ENCODE assay signal across 26 mouse cellular contexts in the genomic region with DNA sequence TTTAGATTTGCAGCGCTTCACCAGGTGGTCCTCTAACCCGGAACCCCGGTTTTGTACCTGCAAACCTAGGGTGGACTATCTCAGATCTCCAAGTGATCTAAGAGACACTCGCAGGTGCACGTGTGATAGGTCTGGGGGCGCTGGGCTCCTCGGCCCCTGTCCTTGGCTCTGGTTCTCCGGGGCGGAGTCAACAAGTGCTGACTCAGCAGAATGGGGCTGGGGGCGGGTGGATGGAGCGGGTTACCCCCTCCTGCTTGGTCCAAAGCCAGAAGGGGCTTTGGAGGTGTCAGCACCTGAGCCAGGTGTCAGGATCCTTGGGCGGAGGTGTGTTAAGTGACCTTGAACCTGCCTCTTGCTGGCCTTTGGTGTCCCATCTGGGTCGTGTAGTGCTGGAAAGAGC. TPM values are rescaled to one million over a fixed set of nuclear protein-coding genes. Genes with fewer than 3 reads are reported as not detected.
A peak's percentile ranks its signal among the peaks of the same experiment; 100 is the strongest.
DNase-seq lines count a peak whose midpoint lies in the region; ATAC-seq and TF ChIP-seq lines count a peak whose summit lies in the region.
"Had no signal": no experiment of that assay in that cellular context is flagged by ENCODE, and none has a peak within 500 bp of the region (broad histone marks: within the 10 kb centered on the region; RNA-seq: fewer than 3 reads in every experiment).

No protein-coding gene starts in this region.

- H3K36me3 ChIP-seq in spleen, adult 2 months (ENCODE audit: control insufficient read depth, insufficient read depth, low read length): no peaks in the 10 kb centered on the region
- H3K36me3 ChIP-seq in neural tube, embryonic 15.5 days: no peaks in the 10 kb centered on the region
- H3K36me3 ChIP-seq: forebrain, embryonic 12.5 days; hindbrain, embryonic 13.5 days; limb, embryonic 15.5 days had no signal

- no peak for TF ChIP-seq POLR2A in cerebellum, adult 2 months (IDR thresholded peaks at IDR 0.05; ENCODE audit: borderline replicate concordance, insufficient read depth, low read length)
- no peak for TF ChIP-seq POLR2A in spleen, adult 2 months (IDR thresholded peaks at IDR 0.05; ENCODE audit: low read depth, low read length)
- TF ChIP-seq POLR2A in cortical plate, adult 2 months (IDR thresholded peaks at IDR 0.05; ENCODE audit: extremely low read depth, insufficient read depth, low read length): no peak

- no peaks in the 10 kb centered on the region for H3K9me3 ChIP-seq in neural tube, embryonic 15.5 days (replicated peaks)
- H3K9me3 ChIP-seq: forebrain, embryonic 12.5 days; hindbrain, embryonic 13.5 days; limb, embryonic 15.5 days had no signal

- H3K4me2 ChIP-seq in neural tube, embryonic 15.5 days: no peak overlapping the region

- peak overlapping the region; percentile 40 for H3K4me3 ChIP-seq in cerebellum, adult 2 months (replicated peaks; ENCODE audit: insufficient read depth, low read depth, low read length)
- H3K4me3 ChIP-seq in layer of hippocampus, adult 2 months: peak overlapping the region; percentile 71
- peak overlapping the region; percentile 62; the same call in 1 of the 2 replicates for H3K4me3 ChIP-seq in spleen, adult 2 months (ENCODE audit: extremely low read depth, insufficient read depth, insufficient read length)
- peak overlapping the region; percentile 73 for H3K4me3 ChIP-seq in cortical plate, adult 2 months (ENCODE audit: insufficient read depth, low read length)
- H3K4me3 ChIP-seq in neural tube, embryonic 15.5 days (replicated peaks): no peak overlapping the region

- no peak overlapping the region for H3K9ac ChIP-seq in neural tube, embryonic 15.5 days (replicated peaks)
- H3K9ac ChIP-seq: forebrain, embryonic 12.5 days; hindbrain, embryonic 13.5 days; limb, embryonic 15.5 days had no signal

- 34% methylated on average over 13 of the region's 13 CpGs for WGBS in cerebellum, adult 2 months
- WGBS in spleen, adult 2 months: 32% methylated on average over 13 of the region's 13 CpGs
- 24% methylated on average over 13 of the region's 13 CpGs for WGBS in neural tube, embryonic 15.5 days

- H3K27me3 ChIP-seq in cerebellum, adult 2 months (ENCODE audit: control insufficient read depth, insufficient read depth, low read length): no peaks in the 10 kb centered on the region
- H3K27me3 ChIP-seq in spleen, adult 2 months (ENCODE audit: control insufficient read depth, insufficient read depth, low read length): no peaks in the 10 kb centered on the region
- peaks cover 57% of the 10 kb centered on the region for H3K27me3 ChIP-seq in neural tube, embryonic 15.5 days (replicated peaks)

- DNase-seq in cerebellum, adult 2 months: no peak
- DNase-seq in cerebellum, adult 9-10 months: no peak
- no peak for DNase-seq in layer of hippocampus, adult 2 months (ENCODE audit: low spot score in 2 of 2)
- DNase-seq in layer of hippocampus, adult 18-20 months (ENCODE audit: low spot score in 2 of 2): no peak
- no peak for DNase-seq in spleen, adult 2 months (ENCODE audit: low read depth in 1 of 2, low spot score in 2 of 2)
- no peak for DNase-seq in spleen, postnatal 14 days (ENCODE audit: low spot score in 2 of 2)
- DNase-seq: cerebellum, adult 8-10 months; gastrocnemius, postnatal 14 days; heart, adult 2 months; heart, postnatal 10 days; layer of hippocampus, postnatal 36 days; lung, postnatal 14 days had no signal

- TF ChIP-seq CTCF in cerebellum, adult 2 months (IDR thresholded peaks at IDR 0.05; ENCODE audit: borderline replicate concordance, insufficient read depth, low read depth, low read length): no peak
- no peak for TF ChIP-seq CTCF in layer of hippocampus, adult 2 months (conservative IDR thresholded peaks at IDR 0.05)
- no peak for TF ChIP-seq CTCF in spleen, adult 2 months (IDR thresholded peaks at IDR 0.05; ENCODE audit: extremely low read depth, insufficient read depth, insufficient read length, insufficient replicate concordance)
- no peak for TF ChIP-seq CTCF in cortical plate, adult 2 months (IDR thresholded peaks at IDR 0.05; ENCODE audit: extremely low read depth, insufficient read depth, low read length)

- no peak for ATAC-seq in neural tube, embryonic 15.5 days (ENCODE audit: low FRiP score)

- H3K4me1 ChIP-seq in cerebellum, adult 2 months (ENCODE audit: control insufficient read depth, insufficient read depth, low read length): peaks cover 16% of the 10 kb centered on the region
- peaks cover 27% of the 10 kb centered on the region; the same call in 1 of the 2 replicates for H3K4me1 ChIP-seq in spleen, adult 2 months (ENCODE audit: control insufficient read depth, insufficient read depth, insufficient read length)
- H3K4me1 ChIP-seq in cortical plate, adult 2 months (ENCODE audit: control insufficient read depth, insufficient read depth, low read length): peaks cover 13% of the 10 kb centered on the region
- peaks cover 16% of the 10 kb centered on the region for H3K4me1 ChIP-seq in neural tube, embryonic 15.5 days

- H3K27ac ChIP-seq in cerebellum, adult 2 months (ENCODE audit: insufficient read depth, low read length): no peak overlapping the region
- H3K27ac ChIP-seq in layer of hippocampus, adult 2 months: peak overlapping the region; percentile 86
- H3K27ac ChIP-seq in spleen, adult 2 months (ENCODE audit: insufficient read depth, low read length): no peak overlapping the region
- H3K27ac ChIP-seq in cortical plate, adult 2 months (ENCODE audit: insufficient read depth, low read length): peak overlapping the region; percentile 79
- H3K27ac ChIP-seq in neural tube, embryonic 15.5 days (replicated peaks): no peak overlapping the region
- H3K27ac ChIP-seq: forebrain, embryonic 12.5 days; heart, adult 2 months; hindbrain, embryonic 13.5 days; kidney, postnatal 0 days; limb, embryonic 15.5 days; stomach, postnatal 0 days had no signal

RNA-seq across cellular contexts. Expression of a gene that starts 1.3 kb away (rescaled TPM):
- 24.7 and 30.5 TPM in 2 replicates for polyA plus RNA-seq in cerebellum, adult 2 months (2012; rRNA removed)
- 10 to 100 TPM; 91.9 to 96.6 TPM for total RNA-seq in layer of hippocampus, adult 2 months (2021)
- total RNA-seq in layer of hippocampus, adult 18-20 months (2021): 10 to 100 TPM; 92.7 to 97.3 TPM
- 14.9 and 18.9 TPM in 2 replicates for polyA plus RNA-seq in spleen, adult 2 months (2012; rRNA removed)
- polyA plus RNA-seq in cortical plate, adult 2 months (2012; rRNA removed): 88.7 and 99.4 TPM in 2 replicates
- 0.24 and 0.93 TPM in 2 replicates for polyA plus RNA-seq in neural tube, embryonic 15.5 days (2015; fragmentation: Nextera tagmentation; extraction: Ambion mirVana)
- total RNA-seq: gastrocnemius, postnatal 14 days; heart, adult 2 months had no signal

RNA-seq across cellular contexts. Expression of a gene that starts 15.9 kb away (rescaled TPM):
- 0.24 and 0.31 TPM in 2 replicates for polyA plus RNA-seq in cerebellum, adult 2 months (2012; rRNA removed)
- under 1 TPM in 1 of 2 experiments, not detected in 1; 0.39 TPM for total RNA-seq in layer of hippocampus, adult 2 months (2021)
- total RNA-seq in layer of hippocampus, adult 18-20 months (2021): under 1 TPM; 0.61 to 0.82 TPM
- polyA plus RNA-seq in spleen, adult 2 months (2012; rRNA removed): not detected in 2 replicates
- polyA plus RNA-seq in cortical plate, adult 2 months (2012; rRNA removed): 0.10 and 0.19 TPM in 2 replicates
- polyA plus RNA-seq in neural tube, embryonic 15.5 days (2015; fragmentation: Nextera tagmentation; extraction: Ambion mirVana): 0.33 and 0.80 TPM in 2 replicates
- total RNA-seq: common myeloid progenitor, adult 5-6 weeks; gastrocnemius, postnatal 14 days; heart, adult 2 months; heart, postnatal 10 days; left cerebral cortex, postnatal 36 days; neutrophil, adult 5-6 weeks had no signal
- polyA plus RNA-seq: adrenal gland, adult 2 months; embryonic facial prominence, embryonic 11.5 days; kidney, postnatal 0 days; limb, embryonic 15.5 days; liver, embryonic 16.5 days; urinary bladder, adult 2 months had no signal

RNA-seq across cellular contexts. Expression of a gene that starts 37.4 kb away (rescaled TPM):
- polyA plus RNA-seq in cerebellum, adult 2 months (2012; rRNA removed): 24.1 and 25.4 TPM in 2 replicates
- 10 to 100 TPM; 36.8 to 37.2 TPM for total RNA-seq in layer of hippocampus, adult 2 months (2021)
- total RNA-seq in layer of hippocampus, adult 18-20 months (2021): 10 to 100 TPM; 39.3 to 40.5 TPM
- 80.8 and 131 TPM in 2 replicates for polyA plus RNA-seq in spleen, adult 2 months (2012; rRNA removed)
- 30.3 and 31.0 TPM in 2 replicates for polyA plus RNA-seq in cortical plate, adult 2 months (2012; rRNA removed)
- 35.7 and 42.0 TPM in 2 replicates for polyA plus RNA-seq in neural tube, embryonic 15.5 days (2015; fragmentation: Nextera tagmentation; extraction: Ambion mirVana)

RNA-seq across cellular contexts. Expression of a gene that starts 37.5 kb away (rescaled TPM):
- 43.7 and 47.3 TPM in 2 replicates for polyA plus RNA-seq in cerebellum, adult 2 months (2012; rRNA removed)
- total RNA-seq in layer of hippocampus, adult 2 months (2021): 10 to 100 TPM; 23.7 to 28.0 TPM
- total RNA-seq in layer of hippocampus, adult 18-20 months (2021): 10 to 100 TPM; 27.5 to 29.5 TPM
- 8.0 and 8.8 TPM in 2 replicates for polyA plus RNA-seq in spleen, adult 2 months (2012; rRNA removed)
- 39.6 and 40.8 TPM in 2 replicates for polyA plus RNA-seq in cortical plate, adult 2 months (2012; rRNA removed)
- 29.4 and 34.0 TPM in 2 replicates for polyA plus RNA-seq in neural tube, embryonic 15.5 days (2015; fragmentation: Nextera tagmentation; extraction: Ambion mirVana)

Comparison
In these comparisons a context has a peak if more than half of its experiments do, and no peak if none do; other contexts are left out.
1. H3K27ac ChIP-seq: peak in layer of hippocampus, adult 2 months (single experiment) and cortical plate, adult 2 months (single experiment); none in cerebellum, adult 2 months (single experiment), spleen, adult 2 months (single experiment) and neural tube, embryonic 15.5 days (single experiment).